Mouse (Mus musculus) lung, postnatal 4 days (tissue): ENCODE data around the gene Rars.

Source experiments
- DNase-seq, 2 experiments: peaks; one replicate each; pipeline ENCODE4 v3.0.0; 2021

The Rars gene

DNA sequence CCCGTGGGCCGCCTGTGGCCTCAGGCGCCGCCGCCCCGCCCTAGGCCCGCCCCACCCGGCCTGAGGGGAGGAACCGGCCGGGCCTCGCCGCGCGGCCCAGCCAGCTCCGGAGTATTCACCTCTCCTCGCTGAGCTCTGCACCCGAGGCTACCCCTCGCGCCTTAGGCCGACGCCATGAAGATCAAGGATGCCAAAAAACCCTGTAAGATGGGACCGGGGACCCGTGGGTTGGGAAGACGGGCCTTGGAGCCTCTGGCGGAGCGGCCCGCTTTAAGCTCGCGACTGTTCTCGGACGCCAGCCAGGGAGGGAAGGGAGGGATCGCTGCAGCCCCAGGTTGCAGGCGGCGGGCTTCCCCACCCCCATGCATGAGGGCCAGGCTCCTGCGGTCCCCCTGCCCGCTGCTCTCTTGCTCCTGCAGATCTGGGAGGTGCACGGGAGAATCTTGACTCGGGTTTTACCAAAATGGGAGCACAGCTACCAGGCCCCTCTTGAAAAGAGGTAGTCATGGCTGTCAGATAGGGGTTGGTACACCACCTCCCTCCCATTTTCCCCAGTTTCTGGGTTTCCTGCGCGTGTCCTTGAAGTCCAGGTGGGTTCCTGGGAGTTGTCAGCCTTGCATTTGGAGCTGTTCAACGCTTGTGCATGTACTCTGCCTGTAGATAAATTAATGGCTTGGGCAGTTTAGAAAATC lies 64.4 kb downstream of the Rars start:
- DNase-seq, result no peak

DNA sequence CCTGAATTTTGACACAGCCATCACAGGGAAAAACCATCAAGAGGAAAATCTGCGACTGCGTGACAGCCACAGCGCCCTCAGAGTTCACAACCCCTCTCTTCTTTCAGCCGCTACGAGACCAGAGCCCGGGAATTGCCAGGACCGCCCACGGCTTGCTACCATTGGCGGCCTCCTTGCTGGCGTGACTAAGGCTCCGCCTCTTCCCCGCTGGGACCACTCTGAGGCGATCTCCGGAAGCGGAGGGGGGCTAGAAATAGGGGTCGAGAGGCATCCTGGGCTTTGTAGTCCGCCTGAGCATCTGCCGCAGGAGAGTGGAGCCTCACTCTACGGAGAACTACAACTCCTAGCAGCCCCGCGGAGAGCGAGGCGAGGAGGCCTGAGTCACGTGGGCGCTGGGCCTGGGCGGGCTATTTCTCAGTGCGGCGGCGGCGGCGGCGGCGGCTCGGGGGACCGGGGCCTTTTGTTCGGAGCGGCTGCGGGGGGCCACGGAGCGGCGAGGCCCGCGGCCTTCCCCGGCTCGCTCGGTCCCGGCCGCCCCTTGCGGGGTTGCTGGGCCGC lies 65.0 kb downstream of the Rars start, which contains the start of gene Pank3:
Gene Pank3, plus strand, starts transcription at position 297 of the 558 bp plus-strand sequence.
- peak; percentile 96 to 99 for DNase-seq

DNA sequence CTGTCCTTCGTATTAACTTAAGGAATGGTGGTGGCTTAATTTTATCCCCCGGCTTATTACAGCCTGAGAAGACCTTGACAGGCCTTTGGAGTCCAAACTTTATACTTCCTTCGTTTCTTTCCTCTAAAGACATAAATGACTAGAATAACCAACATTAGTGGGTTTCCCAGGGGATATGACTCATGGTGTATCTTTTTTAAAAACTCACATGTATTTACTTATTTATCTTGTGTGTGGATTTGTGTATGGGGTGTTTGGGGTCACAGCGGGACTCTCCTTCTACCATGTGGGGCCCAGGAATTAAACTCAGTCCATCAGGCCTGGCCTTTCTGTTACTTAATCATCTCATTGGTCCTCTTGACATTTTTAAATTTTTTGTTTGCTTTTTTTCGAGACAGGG lies 67.5 kb downstream of the Rars start:
- DNase-seq, result no peak

DNA sequence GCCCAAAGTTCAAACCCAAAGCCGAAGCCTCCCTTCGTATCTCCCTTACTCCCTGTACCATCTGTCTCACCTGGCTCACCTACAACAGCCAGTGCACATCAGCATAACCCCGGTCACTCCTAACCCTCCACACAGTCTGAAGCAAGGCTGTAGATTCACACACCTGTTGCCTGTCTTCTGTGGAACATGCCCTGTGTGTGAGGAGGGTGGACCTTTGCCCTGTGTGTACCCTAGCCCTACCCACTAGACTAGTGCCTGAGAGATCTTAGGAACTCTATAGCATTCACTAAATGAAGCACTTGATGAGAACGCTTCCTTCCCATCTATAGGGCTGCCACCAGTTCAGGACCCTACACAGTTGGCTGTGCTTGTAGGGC lies 73.7 kb downstream of the Rars start:
- DNase-seq, result no peak

DNA sequence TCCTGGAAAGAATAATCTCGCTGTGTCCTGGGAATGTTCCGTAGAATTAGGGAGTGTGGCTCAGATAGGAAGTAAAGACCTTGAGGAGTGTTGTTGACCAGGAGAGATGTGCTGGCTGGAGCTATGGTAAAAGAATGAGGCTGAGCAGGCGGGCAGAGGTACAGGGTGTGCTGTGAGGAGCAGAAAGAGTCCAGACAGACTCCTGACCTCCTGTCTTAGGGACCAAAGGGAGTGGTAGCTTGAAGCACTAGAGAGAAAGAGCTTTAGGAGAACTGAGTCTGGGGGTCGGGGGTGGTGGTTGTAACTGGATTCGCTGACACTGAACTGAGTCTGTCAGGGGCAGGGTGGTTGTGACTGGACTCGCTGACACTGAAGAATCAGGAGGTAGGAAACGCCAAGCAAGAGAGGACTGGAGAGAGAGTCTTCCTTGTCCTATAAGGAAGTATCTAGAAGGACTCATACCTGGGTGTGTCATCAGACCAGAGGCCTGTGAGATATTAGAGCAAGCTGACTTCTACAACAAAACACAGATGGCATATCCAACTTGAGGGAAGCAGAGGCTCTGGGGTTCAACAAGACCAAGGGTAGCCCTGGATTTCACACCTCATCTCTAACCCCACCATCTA lies 74.2 kb downstream of the Rars start:
- no peak for DNase-seq
